Mouse (Mus musculus): ENCODE data around the gene Lrrc1.

Lrrc1 gene

GRCm38 (mm10) chr9:77543351-77544321 is 1.0 kb downstream of the Lrrc1 start:
- peak in 1 of 2 experiments; percentile 9 for DNase-seq (ENCODE audit: low spot score in 2 of 2)

DNA sequence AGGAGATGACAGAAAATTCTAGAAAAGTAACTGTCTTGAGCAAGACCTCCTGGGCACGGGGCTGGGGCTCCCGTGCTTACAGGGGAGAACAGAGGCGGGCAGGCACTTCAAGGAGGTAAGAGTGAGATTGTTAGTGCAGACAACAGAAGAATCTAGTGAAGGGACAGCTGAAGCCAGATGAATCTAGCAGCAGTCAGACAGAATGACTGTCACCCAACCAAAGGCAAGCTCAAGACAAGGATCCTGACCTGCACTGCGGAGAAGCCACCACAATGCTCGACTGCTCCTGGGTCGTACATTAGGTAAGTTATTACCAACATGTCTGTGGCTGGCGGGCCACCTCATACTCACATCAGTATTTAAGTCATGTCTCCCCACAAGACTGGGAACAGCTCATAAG is 3.1 kb downstream of the Lrrc1 start:
- no peak for DNase-seq (ENCODE audit: low spot score in 2 of 2)

DNA sequence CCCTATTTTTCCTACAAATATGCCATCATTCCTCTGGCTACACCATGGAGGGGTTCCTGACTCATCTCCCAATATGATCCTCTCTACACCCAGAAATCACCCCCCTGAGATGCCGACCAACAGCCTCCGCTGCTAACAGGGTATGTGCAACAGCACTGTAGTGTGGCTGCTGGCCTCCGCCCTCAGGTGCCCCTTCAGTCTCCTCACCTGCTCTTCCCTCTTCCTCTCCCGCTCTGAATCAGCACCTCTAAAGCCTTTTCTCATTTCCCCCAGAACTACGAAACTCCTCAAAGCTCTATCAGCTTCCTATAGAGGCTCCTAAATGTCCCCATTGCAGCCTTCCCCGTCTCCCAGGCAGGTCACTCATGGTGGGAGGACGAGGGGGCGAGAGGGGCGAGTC is 5.4 kb downstream of the Lrrc1 start:
- no peak for DNase-seq (ENCODE audit: low spot score in 2 of 2)

DNA sequence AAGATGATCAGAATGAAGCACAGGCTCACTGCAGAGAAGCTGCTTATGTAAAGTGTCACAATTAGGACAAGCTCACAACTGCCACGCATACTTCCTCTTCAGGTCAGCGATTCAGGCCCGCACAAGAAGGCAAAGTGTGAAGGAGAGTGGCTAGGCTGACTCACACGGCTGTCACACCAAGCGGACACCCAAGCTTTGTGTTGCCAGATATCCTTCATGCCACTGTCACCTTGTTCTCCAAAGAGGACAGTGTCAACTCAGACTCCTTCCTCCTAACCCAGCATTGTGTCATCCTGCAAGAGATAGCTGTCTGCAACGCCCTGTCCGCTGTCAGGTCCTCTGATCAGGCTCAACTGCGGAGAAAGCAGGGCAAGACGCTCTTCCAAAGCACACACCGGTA is 7.3 kb downstream of the Lrrc1 start:
- DNase-seq (ENCODE audit: low spot score in 2 of 2): no peak

DNA sequence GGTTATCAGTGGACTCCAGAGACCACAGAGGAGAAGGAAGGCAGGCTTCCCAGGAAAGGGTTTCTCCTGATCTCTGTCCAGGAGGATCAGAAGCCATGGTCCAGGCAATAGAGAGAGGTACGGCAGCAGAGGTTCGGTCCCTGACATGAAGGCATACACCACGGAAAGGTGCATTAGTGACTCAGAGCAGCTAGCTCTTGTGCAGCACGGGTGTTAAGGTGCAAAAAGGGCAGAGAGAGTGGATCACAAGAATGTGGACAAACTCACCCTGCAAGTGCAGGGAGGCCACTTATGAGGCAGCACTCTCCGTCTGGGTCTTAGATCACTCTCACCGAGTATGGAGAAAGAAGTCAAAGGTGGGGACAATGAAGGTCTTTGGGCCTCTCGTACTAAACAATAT is 7.8 kb downstream of the Lrrc1 start:
- DNase-seq (ENCODE audit: low spot score in 2 of 2): no peak

- DNase-seq (ENCODE audit: low spot score in 2 of 2): no peak
Observed at GRCm38 (mm10) chr9:77536286-77536685, 8.4 kb downstream of the Lrrc1 start.

GRCm38 (mm10) chr9:77535021-77535744 is 9.5 kb downstream of the Lrrc1 start:
- no peak for DNase-seq (ENCODE audit: low spot score in 2 of 2)

GRCm38 (mm10) chr9:77528379-77529041 is 16.2 kb downstream of the Lrrc1 start:
- DNase-seq (ENCODE audit: low spot score in 2 of 2): no peak

- no peak for DNase-seq (ENCODE audit: low spot score in 2 of 2)
Observed at GRCm38 (mm10) chr9:77527170-77527569, 17.5 kb downstream of the Lrrc1 start.

DNA sequence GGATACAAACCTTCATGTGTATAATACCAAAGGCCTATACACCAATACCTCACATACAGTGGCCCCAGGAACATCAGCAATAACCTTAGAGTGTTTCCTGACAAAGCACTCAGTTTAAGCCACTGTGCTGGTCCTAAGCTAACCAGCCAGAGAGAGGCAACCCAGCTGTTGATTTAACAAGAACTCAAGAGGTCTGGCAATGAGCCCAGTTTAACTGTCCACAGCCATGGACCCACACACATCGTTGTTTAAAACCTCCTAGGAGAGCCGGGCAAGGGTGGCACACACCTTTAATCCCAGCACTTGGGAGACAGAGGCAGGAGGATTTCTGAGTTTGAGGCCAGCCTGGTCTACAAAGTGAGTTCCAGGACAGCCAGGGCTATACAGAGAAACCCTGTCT is 18.0 kb downstream of the Lrrc1 start:
- no peak for DNase-seq (ENCODE audit: low spot score in 2 of 2)

- no peak for DNase-seq (ENCODE audit: low spot score in 2 of 2)
Observed at GRCm38 (mm10) chr9:77525595-77526295, 18.9 kb downstream of the Lrrc1 start.

GRCm38 (mm10) chr9:77523793-77524192 is 20.9 kb downstream of the Lrrc1 start:
- no peak for DNase-seq (ENCODE audit: low spot score in 2 of 2)

DNA sequence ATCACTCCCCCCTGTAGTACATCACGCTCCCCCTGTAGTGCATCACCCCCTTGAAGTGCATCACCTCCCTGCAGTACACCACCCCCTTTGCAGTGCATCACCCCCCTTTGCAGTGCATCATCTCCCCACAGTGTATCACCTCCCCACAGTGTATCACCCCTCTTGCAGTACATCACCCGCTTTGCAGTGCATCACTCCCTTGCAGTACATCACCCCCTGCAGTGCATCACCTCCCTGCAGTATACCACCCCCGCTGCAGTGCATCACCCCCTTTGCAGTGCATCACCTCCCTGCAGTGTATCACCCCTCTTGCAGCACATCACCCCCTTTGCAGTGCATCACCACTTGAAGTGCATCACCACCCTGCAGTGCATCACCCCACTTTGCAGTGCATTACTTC is 22.2 kb downstream of the Lrrc1 start:
- no peak for DNase-seq (ENCODE audit: low spot score in 2 of 2)

DNA sequence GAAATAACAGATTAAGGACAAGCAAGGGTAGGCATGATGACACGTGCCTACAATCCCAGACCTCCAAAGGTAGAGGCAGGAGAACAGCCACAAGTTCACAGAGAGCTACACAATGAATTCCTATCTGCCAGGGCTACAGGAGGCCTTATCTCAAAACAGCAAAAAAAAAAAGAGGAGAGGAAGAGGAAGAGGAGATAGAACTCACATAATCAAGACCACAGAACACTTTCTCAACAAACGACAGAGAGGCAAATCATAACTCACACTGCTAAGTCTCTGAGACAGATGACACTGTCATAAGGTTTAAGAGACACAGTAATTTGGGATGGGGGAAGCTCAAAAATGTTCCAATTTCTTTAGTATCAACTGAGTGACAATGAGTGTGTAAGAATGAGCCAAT is 25.5 kb downstream of the Lrrc1 start:
- DNase-seq (ENCODE audit: low spot score in 2 of 2): no peak

GRCm38 (mm10) chr9:77516782-77517364 is 27.8 kb downstream of the Lrrc1 start:
- no peak for DNase-seq (ENCODE audit: low spot score in 2 of 2)

DNA sequence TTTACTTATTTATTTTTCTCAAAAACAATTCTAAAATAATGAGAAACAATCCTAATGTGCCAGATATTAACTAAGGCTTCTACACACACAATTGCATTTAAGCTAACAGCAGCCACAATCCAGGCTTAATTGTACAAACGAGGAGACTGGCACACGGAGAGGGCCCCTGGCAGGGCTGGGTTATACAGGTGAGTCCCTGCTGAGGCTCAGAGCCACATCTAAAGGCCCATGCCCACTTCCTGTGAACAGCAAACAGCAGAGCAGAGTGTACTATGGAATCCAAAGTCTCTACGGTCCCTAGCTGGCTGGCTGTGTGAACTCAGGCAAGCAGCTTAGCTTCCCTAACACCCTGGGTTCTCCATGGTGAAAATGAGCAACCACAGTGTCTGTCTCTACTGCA is 30.8 kb downstream of the Lrrc1 start:
- no peak for DNase-seq (ENCODE audit: low spot score in 2 of 2)

- DNase-seq (ENCODE audit: low spot score in 2 of 2): no peak
Observed at GRCm38 (mm10) chr9:77512220-77512619, 32.5 kb downstream of the Lrrc1 start.

- no peak for DNase-seq (ENCODE audit: low spot score in 2 of 2)
Observed at GRCm38 (mm10) chr9:77510574-77510973, 34.1 kb downstream of the Lrrc1 start.

DNA sequence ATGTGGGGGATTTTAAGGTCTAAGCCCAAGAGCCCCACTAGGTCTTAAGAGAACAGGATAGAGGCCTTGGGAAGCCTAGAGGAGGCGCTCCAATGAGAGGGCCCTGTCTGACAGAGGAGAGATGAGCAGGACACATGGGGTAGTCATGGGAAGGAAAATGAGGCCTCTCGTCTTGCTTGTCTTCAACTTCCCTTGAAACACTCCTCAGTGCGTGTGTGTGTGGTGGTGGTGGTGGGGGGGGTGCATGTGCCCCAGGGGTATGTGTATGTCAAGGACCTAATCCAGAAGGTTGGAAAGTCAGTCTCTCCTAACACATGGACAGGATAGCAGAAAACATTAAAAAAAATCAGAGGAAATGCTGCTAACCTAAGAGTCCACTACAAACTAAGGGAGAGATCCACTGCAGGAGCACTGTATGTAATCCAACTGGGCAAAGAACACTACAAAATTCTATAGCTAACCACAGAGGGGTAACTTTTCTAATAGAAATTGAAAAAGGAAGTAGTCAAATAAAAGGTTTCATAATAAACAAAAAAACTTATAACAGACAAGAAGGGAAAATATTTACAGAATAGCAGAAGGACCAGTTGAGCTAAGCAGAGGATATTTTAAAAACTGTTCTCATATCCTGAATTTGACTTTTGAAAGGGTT is 36.8 kb downstream of the Lrrc1 start:
- no peak for DNase-seq (ENCODE audit: low spot score in 2 of 2)

DNA sequence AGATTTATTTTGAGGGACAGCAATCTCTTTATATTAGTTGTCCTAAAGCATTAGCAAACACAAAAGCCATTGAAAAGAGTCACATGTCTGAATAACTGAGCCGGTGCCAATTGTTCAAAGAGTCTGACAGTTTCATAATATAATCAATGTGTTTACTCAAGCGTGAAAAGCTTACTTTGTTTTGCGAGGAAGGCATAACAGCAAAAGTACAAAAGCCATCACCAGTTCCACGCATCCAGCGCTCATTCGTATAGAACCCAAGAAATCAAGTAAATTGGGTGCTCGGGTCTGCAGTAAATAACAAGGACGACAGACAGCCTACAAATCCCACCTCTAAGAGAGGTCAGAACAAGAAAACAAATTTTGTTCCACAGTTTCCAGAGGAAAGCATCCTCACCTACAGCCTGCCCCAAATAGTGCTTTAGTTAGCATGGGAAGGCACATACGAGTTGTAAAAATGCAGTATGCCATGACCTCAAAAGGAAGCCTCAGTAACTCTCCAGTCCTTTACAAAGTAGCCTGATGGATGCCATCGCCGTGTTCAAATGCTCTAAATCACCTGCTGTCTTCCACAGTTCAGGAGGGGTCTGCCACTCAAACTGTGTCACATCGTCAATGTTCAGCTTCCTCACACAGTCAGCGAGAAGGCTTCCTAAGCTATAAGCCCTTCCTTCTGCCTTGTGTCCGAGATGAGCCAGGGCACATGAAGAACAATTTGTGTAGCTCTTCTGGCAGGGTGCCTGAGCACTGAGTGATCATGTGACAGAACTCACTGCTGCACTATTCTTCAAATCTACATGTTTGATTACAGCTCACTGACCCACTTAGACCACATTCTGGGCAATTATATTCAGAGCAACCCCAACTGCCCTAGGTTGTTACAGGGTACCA is 41.9 kb downstream of the Lrrc1 start:
- no peak for DNase-seq (ENCODE audit: low spot score in 2 of 2)

All from right cerebral cortex, postnatal 36 days (tissue).